Mouse (Mus musculus) forebrain, embryonic 16.5 days (tissue): ENCODE data around the gene Tceal9. TPM values are rescaled to one million over a fixed set of nuclear protein-coding genes. Genes with fewer than 3 reads are reported as not detected.
A peak's percentile ranks its signal among the peaks of the same experiment; 100 is the strongest.

Experiments used
- ATAC-seq: fragments of 200-750 bp; cut with Nextera tagmentation; 2 replicates; pipeline ENCODE4 v1.8.0; 2017; ENCODE audit warnings: mild to moderate bottlenecking, moderate library complexity
- H3K27ac ChIP-seq: fragments of 300-500 bp; sonication (generic); 2 replicates; pipeline ENCODE4 v1.5.1; 2014; ENCODE audit warnings: low read length, control low read depth
- H3K27me3 ChIP-seq: fragments of 300-500 bp; sonication (generic); replicated peaks from 2 replicates; pipeline ENCODE4 v1.6.1; 2014; ENCODE audit warnings: low read length; ENCODE audit not compliant: control insufficient read depth, insufficient read depth
- H3K36me3 ChIP-seq: fragments of 300-500 bp; sonication (generic); 2 replicates; pipeline ENCODE4 v1.6.1; 2014; ENCODE audit not compliant: control insufficient read depth, insufficient read depth
- H3K4me1 ChIP-seq: fragments of 300-500 bp; sonication (generic); replicated peaks from 2 replicates; pipeline ENCODE4 v1.6.1; 2014; ENCODE audit warnings: low read length; ENCODE audit not compliant: control insufficient read depth, insufficient read depth
- H3K4me2 ChIP-seq: fragments of 300-500 bp; sonication (generic); 2 replicates; pipeline ENCODE4 v1.6.1; 2014; ENCODE audit warnings: mild to moderate bottlenecking, low read length, control low read depth
- H3K4me3 ChIP-seq: fragments of 300-500 bp; sonication (generic); replicated peaks from 2 replicates; pipeline ENCODE4 v1.5.1; 2014; ENCODE audit warnings: mild to moderate bottlenecking, low read length, control low read depth
- H3K9ac ChIP-seq: fragments of 300-500 bp; sonication (generic); replicated peaks from 2 replicates; pipeline ENCODE4 v1.6.1; 2014; ENCODE audit warnings: low read depth, low read length, control low read depth
- H3K9me3 ChIP-seq: fragments of 300-500 bp; sonication (generic); 2 replicates; pipeline ENCODE4 v1.6.1; 2016; ENCODE audit warnings: low read length; ENCODE audit not compliant: control insufficient read depth
- WGBS: fragments of 180-500 bp; shearing (Covaris S2); extraction: QIAGEN DNeasy Blood & Tissue Kit; methylation state at CpG from one replicate; pipeline ENCODE4 v1.1.7; 2014; 5-methylcytosine and 5-hydroxymethylcytosine counted together
- polyA plus RNA-seq: library from polyadenylated mRNA; unstranded; fragments of >200 nt; fragmentation: Nextera tagmentation; extraction: Ambion mirVana; gene quantifications from 2 replicates; pipeline ENCODE4 v1.2.1, GENCODE M21; 2015

The Tceal9 gene
- polyA plus RNA-seq, 1 experiment from 2014 or later = 290 TPM

GRCm38 (mm10) chrX:136216303-136216702, 28.6 kb upstream of the Tceal9 start:
- no peak overlapping the region for H3K4me3 ChIP-seq
- no peak overlapping the region for H3K4me2 ChIP-seq
- H3K36me3 ChIP-seq = no peaks in the 10 kb centered on the region
- no peak for ATAC-seq
- WGBS = 11% methylated on average over 1 of the region's 1 CpGs
- no peaks in the 10 kb centered on the region for H3K4me1 ChIP-seq
- H3K27me3 ChIP-seq = no peaks in the 10 kb centered on the region
- no peak overlapping the region for H3K9ac ChIP-seq
- H3K27ac ChIP-seq = no peak overlapping the region
- H3K9me3 ChIP-seq = no peaks in the 10 kb centered on the region

DNA sequence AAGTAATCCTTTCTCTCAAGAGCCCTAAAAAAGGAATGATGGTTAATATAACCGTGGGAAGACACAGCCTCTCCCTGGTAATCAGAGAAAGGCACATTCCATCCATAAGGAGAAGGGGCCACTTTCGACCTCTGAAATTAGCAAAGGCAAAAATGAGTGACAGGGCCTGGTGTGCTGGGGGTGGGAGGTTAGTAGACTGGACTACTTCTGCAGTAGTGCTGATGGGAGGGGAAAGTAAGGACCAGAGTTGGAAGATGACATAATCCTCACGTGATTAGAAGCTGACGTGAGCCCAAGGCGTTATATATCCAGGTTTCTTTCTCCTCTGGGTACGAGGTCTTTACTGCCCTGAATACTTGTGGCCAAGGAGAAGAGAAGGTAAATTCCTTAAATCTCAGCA, 21.2 kb upstream of the Tceal9 start:
- no peaks in the 10 kb centered on the region; the same call in 1 of the 2 replicates for H3K27me3 ChIP-seq
- H3K9me3 ChIP-seq = no peaks in the 10 kb centered on the region
- H3K27ac ChIP-seq = no peak overlapping the region
- no peak overlapping the region for H3K4me2 ChIP-seq
- H3K36me3 ChIP-seq = no peaks in the 10 kb centered on the region
- 72% methylated on average over 5 of the region's 6 CpGs for WGBS
- H3K9ac ChIP-seq = no peak overlapping the region
- no peak for ATAC-seq
- H3K4me3 ChIP-seq = no peak overlapping the region
- H3K4me1 ChIP-seq = no peaks in the 10 kb centered on the region

DNA sequence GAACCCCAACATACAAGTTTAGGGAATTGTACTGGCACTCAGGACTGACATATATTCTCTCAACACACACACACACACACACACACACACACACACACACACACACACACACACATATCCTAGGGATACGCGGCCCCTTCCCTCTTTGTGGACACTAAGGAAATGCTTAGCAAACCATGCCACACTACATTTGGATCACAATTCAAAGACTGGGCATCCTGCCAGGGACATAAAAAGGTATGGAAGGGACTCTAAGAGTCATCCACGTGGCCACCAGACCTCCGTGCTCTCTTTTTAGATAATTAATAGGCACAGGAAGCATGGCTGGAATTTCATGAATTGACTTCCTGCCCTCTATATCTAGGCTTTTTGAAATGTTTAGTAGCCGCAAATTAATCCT, 17.1 kb upstream of the Tceal9 start:
- Histone ChIP-seq H3K27me3 (no peaks in the 10 kb centered on the region; the same call in 1 of the 2 replicates), H3K4me1 (no peaks in the 10 kb centered on the region), H3K36me3 (no peaks in the 10 kb centered on the region), H3K9me3 (no peaks in the 10 kb centered on the region), H3K4me2 (no peak overlapping the region), H3K9ac (no peak overlapping the region), H3K27ac (no peak overlapping the region), H3K4me3 (no peak overlapping the region)
- WGBS = 52% methylated on average over 5 of the region's 5 CpGs
- ATAC-seq = no peak

GRCm38 (mm10) chrX:136238118-136238517, 6.8 kb upstream of the Tceal9 start:
- H3K27ac ChIP-seq = no peak overlapping the region
- H3K36me3 ChIP-seq = no peaks in the 10 kb centered on the region
- no peak overlapping the region for H3K4me2 ChIP-seq
- H3K9me3 ChIP-seq = no peaks in the 10 kb centered on the region
- no peaks in the 10 kb centered on the region for H3K27me3 ChIP-seq
- 47% methylated on average over 3 of the region's 3 CpGs for WGBS
- H3K4me3 ChIP-seq = no peak overlapping the region
- no peak for ATAC-seq
- H3K9ac ChIP-seq = no peak overlapping the region
- H3K4me1 ChIP-seq = no peaks in the 10 kb centered on the region

- no peak overlapping the region for H3K4me2 ChIP-seq
- H3K27ac ChIP-seq = no peak overlapping the region
- ATAC-seq = no peak
- no peaks in the 10 kb centered on the region for H3K36me3 ChIP-seq
- no peak overlapping the region for H3K9ac ChIP-seq
- H3K27me3 ChIP-seq = no peaks in the 10 kb centered on the region
- H3K9me3 ChIP-seq = no peaks in the 10 kb centered on the region
- H3K4me3 ChIP-seq = no peak overlapping the region
- 83% methylated on average over 2 of the region's 2 CpGs for WGBS
- no peaks in the 10 kb centered on the region; the same call in 1 of the 2 replicates for H3K4me1 ChIP-seq
These were observed 1.7 kb upstream of the Tceal9 start for GRCm38 (mm10) chrX:136243181-136243580.

DNA sequence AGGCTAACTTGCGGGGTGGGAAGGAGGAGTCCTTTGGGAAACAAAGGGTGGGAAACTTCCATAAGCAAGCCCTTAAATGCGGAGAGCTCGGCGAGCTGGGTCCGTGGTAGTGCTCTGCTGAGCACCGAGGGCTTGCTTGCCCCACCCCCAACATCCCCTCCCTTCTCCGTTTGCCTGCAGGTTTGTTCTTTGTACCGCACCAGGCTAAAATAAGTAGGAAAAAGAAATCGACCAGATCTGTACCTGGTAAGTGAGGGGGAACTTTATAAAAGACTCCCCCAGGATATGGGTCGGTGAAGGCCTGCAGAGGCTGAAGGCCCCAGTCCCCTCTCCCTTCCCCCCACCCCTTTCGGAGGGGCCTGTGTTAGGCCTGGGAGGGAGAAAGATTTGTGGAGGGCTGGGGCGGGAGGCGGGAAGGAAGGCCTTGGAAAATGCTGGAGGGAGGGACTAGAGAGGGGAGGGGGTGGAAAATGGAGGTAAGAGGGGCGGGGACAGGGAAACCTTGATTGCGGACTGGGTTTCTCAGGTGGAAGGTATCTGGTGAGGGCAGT, 717 bp downstream of the Tceal9 start:
- Histone ChIP-seq H3K9ac (peak overlapping the region; percentile 76), H3K4me1 (no peaks in the 10 kb centered on the region; the same call in 1 of the 2 replicates), H3K27ac (peak overlapping the region; percentile 78), H3K4me3 (peak overlapping the region; percentile 65), H3K9me3 (no peaks in the 10 kb centered on the region), H3K27me3 (no peaks in the 10 kb centered on the region), H3K36me3 (no peaks in the 10 kb centered on the region), H3K4me2 (peak overlapping the region; percentile 54)
- peak; percentile 80 for ATAC-seq
- 16% methylated on average over 12 of the region's 15 CpGs for WGBS

DNA sequence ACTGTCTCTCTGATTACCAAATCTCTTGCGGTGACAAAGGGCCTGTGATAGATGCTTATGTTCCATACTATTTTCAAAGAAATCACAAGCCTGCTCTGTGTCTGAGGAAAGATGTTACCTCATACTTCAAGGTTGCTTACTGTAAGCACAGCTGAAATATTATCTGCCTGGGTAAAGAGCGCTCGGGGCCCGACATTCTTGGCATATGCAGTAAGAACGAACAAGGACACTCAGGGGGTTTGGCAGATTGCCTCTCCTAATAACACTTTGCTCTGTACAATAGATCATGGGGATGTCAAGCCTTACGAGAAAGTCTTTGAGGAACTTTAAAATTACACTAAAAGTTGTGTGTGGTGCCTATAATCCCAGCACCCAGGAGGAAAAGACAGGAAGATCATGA, 3.9 kb downstream of the Tceal9 start:
- Histone ChIP-seq H3K4me1 (no peaks in the 10 kb centered on the region; the same call in 1 of the 2 replicates), H3K4me3 (no peak overlapping the region), H3K9me3 (no peaks in the 10 kb centered on the region), H3K4me2 (no peak overlapping the region), H3K27ac (no peak overlapping the region), H3K27me3 (no peaks in the 10 kb centered on the region), H3K36me3 (no peaks in the 10 kb centered on the region), H3K9ac (no peak overlapping the region)
- ATAC-seq = no peak
- WGBS = 62% methylated on average over 6 of the region's 6 CpGs

GRCm38 (mm10) chrX:136249671-136250070, 4.8 kb downstream of the Tceal9 start:
- Histone ChIP-seq H3K36me3 (no peaks in the 10 kb centered on the region), H3K27ac (no peak overlapping the region)
- WGBS = 82% methylated on average over 7 of the region's 7 CpGs

GRCm38 (mm10) chrX:136252023-136252729, 7.3 kb downstream of the Tceal9 start:
- H3K4me1 ChIP-seq = no peaks in the 10 kb centered on the region
- no peak overlapping the region for H3K4me2 ChIP-seq
- WGBS = 53% methylated on average over 6 of the region's 6 CpGs
- H3K27me3 ChIP-seq = no peaks in the 10 kb centered on the region
- H3K36me3 ChIP-seq = no peaks in the 10 kb centered on the region
- H3K27ac ChIP-seq = no peak overlapping the region
- no peaks in the 10 kb centered on the region for H3K9me3 ChIP-seq
- H3K9ac ChIP-seq = no peak overlapping the region
- H3K4me3 ChIP-seq = no peak overlapping the region
- no peak for ATAC-seq

More at GRCm38 (mm10) chrX:136249671-136250070, 4.8 kb downstream of the Tceal9 start:
- ATAC-seq = no peak
- no peak overlapping the region for H3K9ac ChIP-seq
- H3K27me3 ChIP-seq = no peaks in the 10 kb centered on the region
- H3K4me1 ChIP-seq = no peaks in the 10 kb centered on the region; the same call in 1 of the 2 replicates
- no peaks in the 10 kb centered on the region for H3K9me3 ChIP-seq
- no peak overlapping the region for H3K4me2 ChIP-seq
- H3K4me3 ChIP-seq = no peak overlapping the region
